Mouse (Mus musculus): ENCODE measurements around the gene Calr. TPM values are rescaled to one million over a fixed set of nuclear protein-coding genes. Genes with fewer than 3 reads are reported as not detected.

Gene Calr
- polyA plus RNA-seq, 1 experiment from 2014 or later: 764 TPM

GRCm38 (mm10) chr8:84841514-84841913 is 5.2 kb downstream of the Calr start:
- ATAC-seq (ENCODE audit: insufficient number of reproducible peaks, insufficient read depth, low FRiP score, low TSS enrichment, low read depth): no peak
- Histone ChIP-seq H3K36me3 (peaks cover 77% of the 10 kb centered on the region), H3K4me1 (replicated peaks) (peaks cover 48% of the 10 kb centered on the region), H3K27ac (no peak overlapping the region; the same call in 1 of the 2 replicates), H3K4me2 (no peak overlapping the region), H3K9me3 (no peaks in the 10 kb centered on the region), H3K4me3 (replicated peaks) (no peak overlapping the region), H3K9ac (replicated peaks) (no peak overlapping the region), H3K27me3 (no peaks in the 10 kb centered on the region)
- WGBS: 83% methylated on average over 1 of the region's 1 CpGs

DNA sequence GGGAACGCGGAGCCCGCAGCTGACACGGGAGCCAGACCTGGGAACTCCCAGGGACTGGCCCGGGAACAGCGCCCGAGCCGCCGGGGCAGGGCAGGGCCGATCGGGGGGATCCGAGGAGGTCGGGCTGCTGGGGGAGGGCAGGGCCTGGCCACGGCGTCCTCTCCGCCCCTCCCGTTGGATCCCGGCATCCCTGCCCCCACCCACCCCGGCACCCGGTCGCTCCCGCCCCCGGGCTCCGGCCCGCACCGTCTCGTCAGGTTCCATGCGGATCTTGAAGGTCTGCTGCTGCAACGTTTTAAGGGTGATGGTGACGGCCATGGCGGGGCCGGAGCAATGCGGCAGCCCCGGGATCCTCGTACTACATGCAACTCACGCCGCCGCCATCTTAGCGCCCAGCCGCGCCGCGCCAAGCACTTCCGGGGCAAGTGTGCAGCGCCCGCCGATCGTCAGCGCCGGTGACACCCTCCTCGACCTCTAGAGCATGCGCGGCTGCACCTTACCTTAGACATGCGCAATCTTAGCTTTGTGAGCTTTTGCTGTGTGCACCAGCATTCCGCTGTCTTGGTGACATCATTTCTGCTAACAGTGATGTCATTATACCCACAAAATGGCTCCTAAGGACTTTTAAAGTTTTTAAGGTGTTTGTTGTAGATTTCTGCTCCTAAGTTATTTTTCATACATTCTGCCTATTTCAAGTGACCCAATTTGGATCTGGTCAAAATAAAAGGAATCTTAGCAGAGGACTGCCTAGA is 6.3 kb downstream of the Calr start, which contains the start of gene Rad23a:
Gene Rad23a, minus strand, starts transcription at position 418 of the 752 bp plus-strand sequence.
- Histone ChIP-seq H3K4me1 (replicated peaks) (peaks cover 58% of the 10 kb centered on the region), H3K9ac (replicated peaks) (peak within 1 kb of the TSS; percentile 85), H3K4me2 (peak within 1 kb of the TSS; percentile 75), H3K4me3 (replicated peaks) (peak within 1 kb of the TSS; percentile 66), H3K36me3 (peaks cover 85% of the 10 kb centered on the region), H3K9me3 (no peaks in the 10 kb centered on the region), H3K27me3 (no peaks in the 10 kb centered on the region), H3K27ac (peak within 1 kb of the TSS; percentile 90)
- whole genome bisulfite sequencing: under 1% methylated on average over 54 of the region's 55 CpGs
- ATAC-seq (ENCODE audit: insufficient number of reproducible peaks, insufficient read depth, low FRiP score, low TSS enrichment, low read depth): peak; percentile 93

- peaks cover 53% of the 10 kb centered on the region for H3K4me1 ChIP-seq (replicated peaks)
- H3K9me3 ChIP-seq: no peaks in the 10 kb centered on the region
- H3K4me2 ChIP-seq: peak overlapping the region; percentile 75
- 5% methylated on average over 7 of the region's 7 CpGs for whole genome bisulfite sequencing
- H3K36me3 ChIP-seq: peaks cover 86% of the 10 kb centered on the region
- peak overlapping the region; percentile 85 for H3K9ac ChIP-seq (replicated peaks)
- no peak for ATAC-seq (ENCODE audit: insufficient number of reproducible peaks, insufficient read depth, low FRiP score, low TSS enrichment, low read depth)
- peak overlapping the region; percentile 66 for H3K4me3 ChIP-seq (replicated peaks)
- no peaks in the 10 kb centered on the region for H3K27me3 ChIP-seq
- peak overlapping the region; percentile 90 for H3K27ac ChIP-seq
Measured at GRCm38 (mm10) chr8:84839875-84840247, 6.9 kb downstream of the Calr start.

- H3K9ac ChIP-seq (replicated peaks): peak overlapping the region; percentile 85
- H3K9me3 ChIP-seq: no peaks in the 10 kb centered on the region
- H3K27me3 ChIP-seq: no peaks in the 10 kb centered on the region
- H3K27ac ChIP-seq: 0 out of 2 replicates have a peak overlapping the region, but pooled peaks have one; percentile 90
- ATAC-seq (ENCODE audit: insufficient number of reproducible peaks, insufficient read depth, low FRiP score, low TSS enrichment, low read depth): no peak
- peak overlapping the region; percentile 66 for H3K4me3 ChIP-seq (replicated peaks)
- WGBS: 94% methylated on average over 2 of the region's 2 CpGs
- peaks cover 86% of the 10 kb centered on the region for H3K36me3 ChIP-seq
- peak overlapping the region; percentile 75 for H3K4me2 ChIP-seq
- peaks cover 49% of the 10 kb centered on the region for H3K4me1 ChIP-seq (replicated peaks)
Measured at GRCm38 (mm10) chr8:84839411-84839810, 7.3 kb downstream of the Calr start.

GRCm38 (mm10) chr8:84838513-84838912 is 8.2 kb downstream of the Calr start:
- H3K27me3 ChIP-seq: no peaks in the 10 kb centered on the region
- peak overlapping the region; percentile 84; the same call in 1 of the 2 replicates for H3K27ac ChIP-seq
- ATAC-seq (ENCODE audit: insufficient number of reproducible peaks, insufficient read depth, low FRiP score, low TSS enrichment, low read depth): no peak
- no peak overlapping the region; the same call in 1 of the 2 replicates for H3K9ac ChIP-seq (replicated peaks)
- H3K4me3 ChIP-seq (replicated peaks): 0 out of 2 replicates have a peak overlapping the region, but pooled peaks have one; percentile 10
- H3K36me3 ChIP-seq: peaks cover 84% of the 10 kb centered on the region
- H3K4me1 ChIP-seq (replicated peaks): peaks cover 42% of the 10 kb centered on the region
- no peaks in the 10 kb centered on the region for H3K9me3 ChIP-seq
- 0 out of 2 replicates have a peak overlapping the region, but pooled peaks have one; percentile 30 for H3K4me2 ChIP-seq
- 88% methylated on average over 5 of the region's 5 CpGs for WGBS

DNA sequence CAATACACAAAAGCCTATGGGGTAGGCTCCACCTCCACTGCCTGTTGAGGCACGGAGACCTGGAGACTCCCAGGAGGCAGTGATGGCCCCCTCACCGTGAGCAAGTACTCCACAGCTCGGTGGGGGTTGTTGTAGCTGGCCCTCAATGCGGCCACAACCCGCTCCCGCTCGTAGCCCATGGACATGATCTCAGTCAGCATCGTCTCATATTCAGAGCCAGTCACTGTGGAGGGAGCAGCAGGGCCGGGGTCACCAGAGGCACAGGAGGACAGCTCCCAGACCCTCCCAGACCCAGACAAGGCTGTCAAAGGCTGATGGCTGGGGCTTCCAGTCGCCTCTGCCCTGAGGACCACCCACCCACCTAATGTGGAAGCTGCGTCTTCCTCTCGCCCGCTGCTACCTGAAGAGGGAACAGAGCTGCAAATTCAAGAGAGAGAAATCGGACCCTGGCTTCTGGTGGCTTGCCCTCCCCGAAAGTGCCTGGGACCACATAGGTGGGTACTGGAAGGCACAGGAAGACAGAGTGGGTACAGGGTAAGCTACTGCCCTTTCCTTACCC is 8.7 kb downstream of the Calr start:
- H3K4me2 ChIP-seq: peak overlapping the region; percentile 30
- H3K27me3 ChIP-seq: no peaks in the 10 kb centered on the region
- H3K9me3 ChIP-seq: no peaks in the 10 kb centered on the region
- WGBS: 79% methylated on average over 15 of the region's 15 CpGs
- ATAC-seq (ENCODE audit: insufficient number of reproducible peaks, insufficient read depth, low FRiP score, low TSS enrichment, low read depth): no peak
- H3K4me1 ChIP-seq (replicated peaks): peaks cover 42% of the 10 kb centered on the region
- H3K9ac ChIP-seq (replicated peaks): peak overlapping the region; percentile 44; the same call in 1 of the 2 replicates
- peak overlapping the region; percentile 11 for H3K4me3 ChIP-seq (replicated peaks)
- peak overlapping the region; percentile 84 for H3K27ac ChIP-seq
- peaks cover 79% of the 10 kb centered on the region for H3K36me3 ChIP-seq

GRCm38 (mm10) chr8:84837149-84837911 is 9.4 kb downstream of the Calr start:
- ATAC-seq (ENCODE audit: insufficient number of reproducible peaks, insufficient read depth, low FRiP score, low TSS enrichment, low read depth): peak; percentile 35

DNA sequence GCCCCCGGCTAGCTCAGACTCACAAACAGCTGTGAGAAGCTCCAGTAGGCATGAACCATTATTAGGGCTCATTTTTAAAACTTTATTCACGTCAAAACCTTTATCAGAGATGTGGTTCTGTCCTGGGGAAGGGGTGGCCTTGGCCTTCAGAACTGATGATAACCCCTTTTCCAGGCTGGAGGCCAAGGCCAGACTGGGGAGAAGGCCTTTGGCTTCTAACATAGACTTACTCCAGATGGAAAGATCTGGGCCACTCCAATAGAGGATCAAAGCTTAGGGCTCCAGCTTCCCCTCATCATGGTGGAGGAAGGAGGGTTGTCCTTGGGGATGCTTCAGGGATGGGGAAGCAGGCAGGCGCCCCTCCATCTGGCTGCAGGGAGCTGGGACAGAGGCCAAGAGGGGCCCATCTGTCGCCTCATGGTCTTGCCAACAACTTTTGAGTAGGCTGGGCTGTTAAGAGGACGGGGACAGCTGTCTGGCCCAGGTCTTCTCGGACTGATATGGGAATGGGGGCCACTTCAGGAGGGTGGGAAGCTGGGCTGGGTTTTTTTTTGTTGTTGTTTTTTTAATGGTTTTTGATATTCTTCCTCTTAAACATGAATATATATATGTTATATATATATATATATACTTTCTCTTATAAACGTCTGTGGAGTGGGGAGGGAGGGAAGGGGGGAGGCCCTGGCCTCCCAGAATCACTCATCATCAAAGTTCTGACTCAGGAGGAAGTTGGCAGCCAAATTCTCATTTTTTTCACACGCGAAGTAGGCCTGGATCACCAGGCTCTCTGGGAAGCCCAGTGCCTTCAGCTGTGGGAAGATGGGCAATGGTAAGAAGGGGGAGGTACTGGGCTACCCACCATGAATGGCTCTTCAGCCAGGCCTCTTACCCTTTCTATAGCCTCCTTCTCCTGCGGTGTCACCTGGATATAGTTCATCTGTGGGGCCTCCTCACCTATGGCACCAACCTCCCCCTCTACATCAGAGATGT is 11.6 kb downstream of the Calr start:
- no peaks in the 10 kb centered on the region for H3K9me3 ChIP-seq
- peaks cover 42% of the 10 kb centered on the region for H3K4me1 ChIP-seq (replicated peaks)
- ATAC-seq (ENCODE audit: insufficient number of reproducible peaks, insufficient read depth, low FRiP score, low TSS enrichment, low read depth): no peak
- no peaks in the 10 kb centered on the region for H3K27me3 ChIP-seq
- no peak overlapping the region for H3K4me2 ChIP-seq
- no peak overlapping the region for H3K27ac ChIP-seq
- peaks cover 59% of the 10 kb centered on the region for H3K36me3 ChIP-seq
- H3K9ac ChIP-seq (replicated peaks): no peak overlapping the region
- H3K4me3 ChIP-seq (replicated peaks): no peak overlapping the region
- WGBS: 80% methylated on average over 10 of the region's 10 CpGs

More at GRCm38 (mm10) chr8:84837149-84837911, 9.4 kb downstream of the Calr start:
- peaks cover 72% of the 10 kb centered on the region for H3K36me3 ChIP-seq
- peak overlapping the region; percentile 30 for H3K4me2 ChIP-seq
- peak overlapping the region; percentile 11 for H3K4me3 ChIP-seq (replicated peaks)
- H3K4me1 ChIP-seq (replicated peaks): peaks cover 42% of the 10 kb centered on the region
- H3K9me3 ChIP-seq: no peaks in the 10 kb centered on the region
- 30% methylated on average over 8 of the region's 8 CpGs for WGBS
- peak overlapping the region; percentile 84 for H3K27ac ChIP-seq
- no peaks in the 10 kb centered on the region for H3K27me3 ChIP-seq
- peak overlapping the region; percentile 44; the same call in 1 of the 2 replicates for H3K9ac ChIP-seq (replicated peaks)

GRCm38 (mm10) chr8:84834002-84834865 is 12.5 kb downstream of the Calr start:
- Histone ChIP-seq H3K27ac (no peak overlapping the region), H3K4me3 (replicated peaks) (no peak overlapping the region), H3K9ac (replicated peaks) (no peak overlapping the region), H3K36me3 (peaks cover 56% of the 10 kb centered on the region), H3K4me2 (no peak overlapping the region), H3K4me1 (replicated peaks) (peaks cover 36% of the 10 kb centered on the region), H3K27me3 (no peaks in the 10 kb centered on the region), H3K9me3 (no peaks in the 10 kb centered on the region)
- no peak for ATAC-seq (ENCODE audit: insufficient number of reproducible peaks, insufficient read depth, low FRiP score, low TSS enrichment, low read depth)
- 89% methylated on average over 19 of the region's 19 CpGs for WGBS
